Mouse (Mus musculus) Patski (cell line): Measurements from ENCODE around the gene Herc1. TPM values are rescaled to one million over a fixed set of nuclear protein-coding genes. Genes with fewer than 3 reads are reported as not detected.

ENCODE experiments used
- ATAC-seq: fragments of 100-300 bp; one replicate; pipeline ENCODE4 v1.8.0; 2021
- CTCF ChIA-PET: fragments of 350-600 bp; sonication (Branson Sonifier 250); formaldehyde crosslinking; loops from one replicate; lab custom pipeline; 2022; ENCODE audit warnings: inconsistent platforms; lab: Charles Lee
- POLR2A ChIA-PET: fragments of 350-600 bp; sonication (Branson Sonifier 250); formaldehyde crosslinking; loops from one replicate; lab custom pipeline; 2022; ENCODE audit warnings: antibody characterized with exemption, inconsistent platforms; lab: Charles Lee
- DNase-seq: peaks from one replicate; pipeline ENCODE4 v3.0.0-alpha.2; 2011; ENCODE audit warnings: low read depth, low spot score
- H3K27me3 ChIP-seq: fragments of 371-371 bp; one replicate; pipeline ENCODE4 v1.5.1; 2021
- CTCF ChIP-seq: fragments of 100-300 bp; IDR thresholded peaks from one replicate; pipeline ENCODE4 v1.5.1; 2021
- in situ Hi-C: fragments of 300-500 bp; cut with MboI; formaldehyde crosslinking; loops from 3 replicates; pipeline ENCODE4 v1.11.1; 2018; ENCODE audit warnings: low pct_unique_long_range_greater_than_20kb, mixed read lengths
- polyA plus RNA-seq: library from polyadenylated mRNA; unstranded; gene quantifications from one replicate; pipeline ENCODE4 v1.2.3, GENCODE M21; 2021

Gene Herc1
- polyA plus RNA-seq, 1 experiment from 2014 or later: 16.2 TPM

- no peak for TF ChIP-seq CTCF
- CTCF ChIA-PET: no interaction called here
- no peak for DNase-seq
- POLR2A ChIA-PET: no interaction called here
- no peak for ATAC-seq
- no peaks in the 10 kb centered on the region for H3K27me3 ChIP-seq
- in situ Hi-C loops: no loop called here
These were observed 142.1 kb downstream of the Herc1 start for GRCm38 (mm10) chr9:66492361-66492760.

GRCm38 (mm10) chr9:66493992-66494391 lies 143.7 kb downstream of the Herc1 start:
- DNase-seq: no peak
- in situ Hi-C loops: no loop called here
- no peaks in the 10 kb centered on the region for H3K27me3 ChIP-seq
- CTCF ChIA-PET: no interaction called here
- TF ChIP-seq CTCF: no peak
- POLR2A ChIA-PET: no interaction called here
- no peak for ATAC-seq

- in situ Hi-C loops: no loop called here
- DNase-seq (no peak), ATAC-seq (no peak)
- ChIA-PET POLR2A (interaction anchor here (0.8 kb wide), 1 partner anchor 117 kb away, joined by 3 read pairs; no protein-coding TSS in a partner anchor), CTCF (interaction anchor here (1.4 kb wide), 1 partner anchor 8 kb away, joined by 6 read pairs; no protein-coding TSS in a partner anchor)
- no peak for TF ChIP-seq CTCF
- no peaks in the 10 kb centered on the region for H3K27me3 ChIP-seq
These were observed 151.0 kb downstream of the Herc1 start for GRCm38 (mm10) chr9:66501248-66501647.

- H3K27me3 ChIP-seq: no peaks in the 10 kb centered on the region
- no peak for DNase-seq
- CTCF ChIA-PET: no interaction called here
- no peak for TF ChIP-seq CTCF
- POLR2A ChIA-PET: no interaction called here
- in situ Hi-C loops: no loop called here
- no peak for ATAC-seq
These were observed 153.7 kb downstream of the Herc1 start for GRCm38 (mm10) chr9:66503879-66504411.

- CTCF ChIA-PET: no interaction called here
- in situ Hi-C loops: no loop called here
- ATAC-seq: no peak
- POLR2A ChIA-PET: no interaction called here
- no peak for DNase-seq
- no peak for TF ChIP-seq CTCF
- no peaks in the 10 kb centered on the region for H3K27me3 ChIP-seq
These were observed 154.3 kb downstream of the Herc1 start for GRCm38 (mm10) chr9:66504518-66504917.

- ChIA-PET CTCF (no interaction called here), POLR2A (no interaction called here)
- no peak for ATAC-seq
- H3K27me3 ChIP-seq: no peaks in the 10 kb centered on the region
- in situ Hi-C loops: no loop called here
- TF ChIP-seq CTCF: no peak
- no peak for DNase-seq
These were observed 155.1 kb downstream of the Herc1 start for GRCm38 (mm10) chr9:66505141-66505917.

GRCm38 (mm10) chr9:66506011-66506410 lies 155.8 kb downstream of the Herc1 start:
- no peak for DNase-seq
- POLR2A ChIA-PET: no interaction called here
- CTCF ChIA-PET: no interaction called here
- no peak for ATAC-seq
- no peaks in the 10 kb centered on the region for H3K27me3 ChIP-seq
- no peak for TF ChIP-seq CTCF
- in situ Hi-C loops: no loop called here

GRCm38 (mm10) chr9:66506424-66506823 lies 156.2 kb downstream of the Herc1 start:
- TF ChIP-seq CTCF: no peak
- H3K27me3 ChIP-seq: no peaks in the 10 kb centered on the region
- DNase-seq: no peak
- ChIA-PET CTCF (interaction anchor here (0.7 kb wide), 1 partner anchor 9 kb away, joined by 3 read pairs; no protein-coding TSS in a partner anchor), POLR2A (no interaction called here)
- ATAC-seq: no peak
- in situ Hi-C loops: no loop called here

- no peak for TF ChIP-seq CTCF
- no peaks in the 10 kb centered on the region for H3K27me3 ChIP-seq
- CTCF ChIA-PET: no interaction called here
- in situ Hi-C loops: no loop called here
- ATAC-seq (no peak), DNase-seq (no peak)
- POLR2A ChIA-PET: no interaction called here
These were observed 157.4 kb downstream of the Herc1 start for GRCm38 (mm10) chr9:66507684-66508083.

GRCm38 (mm10) chr9:66508890-66509399 lies 158.7 kb downstream of the Herc1 start:
- ATAC-seq: no peak
- TF ChIP-seq CTCF: no peak
- in situ Hi-C loops: no loop called here
- ChIA-PET CTCF (interaction anchor here (1.9 kb wide), 1 partner anchor 8 kb away, joined by 6 read pairs; no protein-coding TSS in a partner anchor), POLR2A (no interaction called here)
- no peak for DNase-seq
- no peaks in the 10 kb centered on the region for H3K27me3 ChIP-seq

GRCm38 (mm10) chr9:66510351-66510841 lies 160.1 kb downstream of the Herc1 start:
- POLR2A ChIA-PET: no interaction called here
- TF ChIP-seq CTCF: no peak
- no peaks in the 10 kb centered on the region for H3K27me3 ChIP-seq
- ATAC-seq (no peak), DNase-seq (no peak)
- CTCF ChIA-PET: interaction anchor here (1.9 kb wide), 1 partner anchor 10 kb away, joined by 6 read pairs; no protein-coding TSS in a partner anchor
- in situ Hi-C loops: no loop called here
